Mouse (Mus musculus) liver, postnatal 0 days (tissue): ENCODE data around the gene Tmc3. TPM values are rescaled to one million over a fixed set of nuclear protein-coding genes. Genes with fewer than 3 reads are reported as not detected.

Source experiments
- ATAC-seq: fragments of 200-750 bp; cut with Nextera tagmentation; 2 replicates; pipeline ENCODE4 v1.8.0; 2017; ENCODE audit warnings: mild to moderate bottlenecking, moderate library complexity
- DNase-seq: peaks from one replicate; pipeline ENCODE4 v3.0.0-alpha.2; 2016
- H3K27ac ChIP-seq: fragments of 300-500 bp; sonication (generic); 2 replicates; pipeline ENCODE4 v1.5.1; 2014; ENCODE audit warnings: antibody characterized with exemption, moderate library complexity, mild to moderate bottlenecking, low read depth
- H3K27me3 ChIP-seq: fragments of 300-500 bp; sonication (generic); 2 replicates; pipeline ENCODE4 v1.6.1; 2014; ENCODE audit warnings: low read length, control low read depth, mixed read lengths; ENCODE audit not compliant: insufficient read depth
- H3K36me3 ChIP-seq: fragments of 300-500 bp; sonication (generic); replicated peaks from 2 replicates; pipeline ENCODE4 v1.6.1; 2014; ENCODE audit warnings: mild to moderate bottlenecking, control low read depth, low read length, moderate library complexity, mixed read lengths; ENCODE audit not compliant: insufficient read depth
- H3K4me1 ChIP-seq: fragments of 300-500 bp; sonication (generic); 2 replicates; pipeline ENCODE4 v1.6.1; 2014; ENCODE audit warnings: antibody characterized with exemption, mild to moderate bottlenecking, control low read depth; ENCODE audit not compliant: insufficient read depth
- H3K4me2 ChIP-seq: fragments of 300-500 bp; sonication (generic); 2 replicates; pipeline ENCODE4 v1.6.1; 2014; ENCODE audit warnings: low read depth, mild to moderate bottlenecking, low read length, moderate library complexity, mixed read lengths
- H3K4me3 ChIP-seq: fragments of 300-500 bp; sonication (generic); 2 replicates; pipeline ENCODE4 v1.5.1; 2014; ENCODE audit warnings: low read depth, low read length
- H3K9ac ChIP-seq: fragments of 300-500 bp; sonication (generic); replicated peaks from 2 replicates; pipeline ENCODE4 v1.6.1; 2014; ENCODE audit warnings: mild to moderate bottlenecking, moderate library complexity
- H3K9me3 ChIP-seq: fragments of 300-500 bp; sonication (generic); 2 replicates; pipeline ENCODE4 v1.6.1; 2016; ENCODE audit warnings: mild to moderate bottlenecking, control low read depth, low read length, mixed read lengths
- CTCF ChIP-seq: sonication (generic); IDR thresholded peaks from 2 replicates; pipeline ENCODE4 v1.5.1; 2016; ENCODE audit warnings: antibody characterized with exemption, low read depth
- EP300 ChIP-seq: IDR thresholded peaks from 2 replicates; pipeline ENCODE4 v1.6.1; 2016; ENCODE audit warnings: antibody characterized with exemption, low read depth, mild to moderate bottlenecking
- WGBS: fragments of 180-500 bp; shearing (Covaris S2); extraction: QIAGEN DNeasy Blood & Tissue Kit; methylation state at CpG from one replicate; pipeline ENCODE4 v1.1.7; 2014; ENCODE audit not compliant: insufficient replicate concordance; 5-methylcytosine and 5-hydroxymethylcytosine counted together
- polyA plus RNA-seq: library from polyadenylated mRNA; unstranded; fragments of >200 nt; fragmentation: Nextera tagmentation; extraction: Ambion mirVana; gene quantifications from 2 replicates; pipeline ENCODE4 v1.2.1, GENCODE M21; 2015

Gene Tmc3
- polyA plus RNA-seq, 1 experiment from 2014 or later, result 0.21 TPM

DNA sequence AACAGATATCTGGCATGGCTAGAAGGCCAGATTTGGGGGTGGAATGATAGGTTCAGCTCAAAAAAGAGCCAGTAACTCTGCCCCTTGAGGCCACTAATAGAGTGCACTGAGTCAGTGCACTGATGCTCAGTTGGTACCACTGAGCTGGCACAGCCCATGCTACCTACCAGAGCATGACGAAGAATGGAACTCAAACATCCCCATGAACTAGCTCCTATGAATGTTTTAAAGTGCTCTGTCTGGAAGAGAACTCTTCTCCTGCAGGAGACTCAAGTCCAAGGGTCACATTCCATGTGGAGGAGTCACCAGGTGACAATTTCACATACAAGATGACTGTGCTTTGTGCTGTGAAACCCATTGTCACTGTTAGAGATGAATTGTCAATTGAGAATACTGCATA, 34.0 kb downstream of the Tmc3 start:
- no peaks in the 10 kb centered on the region for H3K36me3 ChIP-seq
- ATAC-seq (no peak), DNase-seq (no peak)
- H3K27me3 ChIP-seq, result no peaks in the 10 kb centered on the region
- H3K9me3 ChIP-seq, result no peaks in the 10 kb centered on the region
- no peaks in the 10 kb centered on the region for H3K4me1 ChIP-seq
- H3K27ac ChIP-seq, result no peak overlapping the region
- no peak overlapping the region for H3K9ac ChIP-seq
- no peak overlapping the region for H3K4me3 ChIP-seq
- H3K4me2 ChIP-seq, result no peak overlapping the region
- TF ChIP-seq EP300 (no peak), CTCF (no peak)
- 79% methylated on average over 1 of the region's 1 CpGs for WGBS

DNA sequence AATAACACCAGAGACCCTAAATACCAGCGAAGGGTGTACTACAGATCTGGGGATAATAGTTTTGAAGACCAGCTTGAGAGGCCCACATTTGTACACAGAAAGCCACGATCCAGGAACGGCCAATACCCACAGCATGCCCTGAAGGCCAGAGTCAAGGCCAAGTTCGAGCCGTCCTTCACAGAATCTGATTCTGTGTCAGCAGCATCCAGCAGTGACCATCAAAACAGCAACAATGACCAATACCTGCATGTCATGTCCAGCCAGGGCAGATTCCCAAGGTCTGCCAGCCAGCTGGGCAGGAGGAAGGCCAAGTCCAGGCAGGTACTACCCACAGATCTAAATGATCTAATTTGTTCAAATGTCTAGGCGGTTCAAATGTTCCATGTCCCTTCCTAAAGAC, 37.9 kb downstream of the Tmc3 start:
- ATAC-seq, result no peak
- Histone ChIP-seq H3K9ac (no peak overlapping the region), H3K27me3 (no peaks in the 10 kb centered on the region), H3K4me3 (no peak overlapping the region), H3K36me3 (no peaks in the 10 kb centered on the region), H3K4me2 (no peak overlapping the region), H3K9me3 (no peaks in the 10 kb centered on the region), H3K27ac (no peak overlapping the region), H3K4me1 (no peaks in the 10 kb centered on the region)
- DNase-seq, result no peak
- TF ChIP-seq CTCF, result no peak
- TF ChIP-seq EP300, result no peak
- WGBS, result 77% methylated on average over 6 of the region's 6 CpGs

DNA sequence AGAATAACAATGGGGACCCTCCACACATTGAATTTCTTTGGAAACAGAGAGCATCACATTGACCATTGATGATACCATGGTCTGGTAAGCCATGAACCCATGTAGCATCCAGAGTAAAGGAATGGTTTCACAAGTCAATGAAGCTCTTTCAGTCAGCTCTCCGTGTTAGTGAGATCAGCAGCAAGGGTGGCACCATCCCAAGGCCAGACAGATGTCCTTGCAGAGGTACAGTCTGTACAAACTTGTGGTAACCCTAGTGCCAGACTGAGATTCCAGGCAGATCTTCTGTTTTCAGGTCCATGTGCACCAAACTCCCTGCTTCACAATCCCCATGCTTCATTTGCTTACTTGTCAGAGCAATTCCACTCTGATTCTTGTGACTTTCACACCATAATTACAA, 39.3 kb downstream of the Tmc3 start:
- DNase-seq (no peak), ATAC-seq (no peak)
- Histone ChIP-seq H3K4me3 (no peak overlapping the region), H3K4me1 (0 out of 2 replicates have a peak, but pooled peaks cover 3% of the 10 kb centered on the region), H3K4me2 (no peak overlapping the region), H3K27me3 (no peaks in the 10 kb centered on the region), H3K27ac (no peak overlapping the region), H3K9ac (no peak overlapping the region), H3K36me3 (no peaks in the 10 kb centered on the region), H3K9me3 (no peaks in the 10 kb centered on the region)
- 44% methylated on average over 1 of the region's 1 CpGs for WGBS
- TF ChIP-seq EP300, result no peak
- no peak for TF ChIP-seq CTCF

DNA sequence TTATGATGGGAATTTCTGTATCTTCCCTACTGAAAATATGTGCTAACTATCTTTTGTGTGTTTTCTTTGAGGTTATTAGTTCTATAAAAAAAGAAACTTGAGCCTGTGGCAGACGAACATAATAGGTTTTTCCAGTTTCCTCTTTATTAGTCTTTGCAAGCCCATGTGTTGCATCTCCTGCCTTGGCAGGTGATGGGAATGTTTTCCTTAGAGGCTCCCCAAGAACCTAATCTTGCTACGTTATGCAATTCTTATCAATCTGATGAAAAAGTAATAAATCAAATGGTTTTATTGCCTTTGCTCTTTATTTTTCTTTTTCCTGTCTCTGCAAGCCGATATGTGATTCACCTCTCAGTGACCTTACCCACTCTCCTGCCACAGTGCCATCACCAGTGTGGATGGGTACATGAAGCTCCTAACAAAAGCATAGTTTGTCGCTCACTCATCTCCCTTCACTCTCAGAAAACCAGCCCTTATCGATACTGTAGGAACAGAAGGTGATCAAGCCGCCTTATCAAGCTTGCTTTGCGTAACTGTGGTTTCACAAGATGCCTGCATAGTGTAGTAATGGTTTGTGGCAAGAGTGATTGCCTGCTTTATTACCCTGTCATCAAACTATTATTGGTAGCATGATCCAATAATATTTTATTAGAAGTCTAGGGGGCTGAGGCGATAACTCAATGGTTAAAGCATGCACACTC, 42.0 kb downstream of the Tmc3 start:
- TF ChIP-seq CTCF (no peak), EP300 (no peak)
- ATAC-seq (no peak), DNase-seq (no peak)
- Histone ChIP-seq H3K9ac (no peak overlapping the region), H3K4me3 (no peak overlapping the region), H3K4me2 (no peak overlapping the region), H3K4me1 (peaks cover 8% of the 10 kb centered on the region; the same call in 1 of the 2 replicates), H3K27ac (no peak overlapping the region), H3K36me3 (no peaks in the 10 kb centered on the region), H3K9me3 (no peaks in the 10 kb centered on the region), H3K27me3 (no peaks in the 10 kb centered on the region)
- WGBS, result 69% methylated on average over 8 of the region's 8 CpGs

DNA sequence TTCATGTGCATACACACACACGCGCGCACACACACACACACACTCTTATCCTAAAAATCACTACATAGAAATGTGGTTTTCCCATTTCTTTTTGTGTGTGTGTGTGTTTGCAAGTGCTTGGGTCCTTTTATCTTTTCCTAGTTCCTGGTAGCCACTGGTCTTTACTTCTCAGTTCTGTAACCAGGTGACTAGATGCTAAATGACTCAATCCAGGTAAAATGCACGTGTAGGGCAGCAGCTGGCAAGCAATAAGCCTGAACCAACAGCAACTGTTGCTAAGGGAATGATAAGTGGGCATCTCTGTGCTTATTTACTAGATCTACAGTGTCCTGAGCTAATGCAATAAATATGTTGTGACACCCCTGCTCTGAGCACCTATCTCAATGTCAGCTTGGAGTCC, 42.6 kb downstream of the Tmc3 start:
- no peak overlapping the region for H3K4me3 ChIP-seq
- no peak overlapping the region for H3K27ac ChIP-seq
- ATAC-seq, result no peak

DNA sequence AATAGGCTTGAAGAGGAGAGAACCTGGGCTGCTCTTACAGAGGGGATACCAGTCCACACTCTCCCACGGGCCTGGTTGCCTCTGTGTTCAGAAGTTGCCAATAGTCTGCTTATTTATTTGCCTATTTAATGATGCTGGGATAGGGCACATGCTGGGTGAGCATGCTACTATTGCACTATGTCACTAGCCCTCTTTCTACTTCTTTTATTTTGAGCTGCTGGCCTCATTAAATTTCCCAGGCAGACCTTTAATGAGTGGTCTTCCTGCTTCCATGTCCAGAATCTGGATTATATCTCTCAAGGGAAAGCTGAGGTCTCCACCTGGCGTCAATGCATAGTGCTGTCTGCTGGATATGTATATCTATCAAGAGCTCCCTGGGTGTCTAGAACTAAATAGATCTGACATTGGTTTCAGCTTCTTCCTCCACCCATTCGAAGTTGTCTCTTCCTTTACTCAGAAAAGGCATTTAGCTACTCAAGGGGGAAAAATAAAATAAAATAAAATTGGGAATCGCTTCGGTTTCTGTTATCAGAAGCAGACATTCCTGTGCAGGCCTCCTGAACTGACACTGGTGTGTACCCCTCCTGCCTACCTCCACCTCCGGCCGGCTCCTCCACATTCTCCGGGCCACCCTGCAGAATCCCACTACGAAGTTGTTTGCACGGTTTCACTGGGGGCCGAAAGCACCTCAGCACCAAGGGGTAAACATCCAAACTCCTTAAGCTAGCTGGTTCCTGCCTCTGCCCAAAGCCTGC, 46.5 kb downstream of the Tmc3 start:
- 10% methylated on average over 11 of the region's 11 CpGs for WGBS
- ATAC-seq (peak; percentile 30), DNase-seq (no peak)
- H3K27me3 ChIP-seq, result no peaks in the 10 kb centered on the region
- H3K4me1 ChIP-seq, result peaks cover 20% of the 10 kb centered on the region
- H3K27ac ChIP-seq, result 0 out of 2 replicates have a peak overlapping the region, but pooled peaks have one; percentile 85
- H3K9me3 ChIP-seq, result no peaks in the 10 kb centered on the region
- peak overlapping the region; percentile 67 for H3K4me3 ChIP-seq
- H3K9ac ChIP-seq, result peak overlapping the region; percentile 64
- H3K4me2 ChIP-seq, result peak overlapping the region; percentile 77
- H3K36me3 ChIP-seq, result 0 out of 2 replicates have a peak, but pooled peaks cover 8% of the 10 kb centered on the region
- TF ChIP-seq EP300, result no peak
- 0 out of 2 replicates have a peak, but pooled peaks have one; percentile 13 for TF ChIP-seq CTCF

More for the DNA sequence above, 42.6 kb downstream of the Tmc3 start:
- Histone ChIP-seq H3K4me1 (peaks cover 8% of the 10 kb centered on the region; the same call in 1 of the 2 replicates), H3K4me2 (no peak overlapping the region), H3K36me3 (no peaks in the 10 kb centered on the region), H3K9ac (no peak overlapping the region), H3K9me3 (no peaks in the 10 kb centered on the region), H3K27me3 (no peaks in the 10 kb centered on the region)
- 74% methylated on average over 4 of the region's 4 CpGs for WGBS
- no peak for DNase-seq
- TF ChIP-seq EP300 (no peak), CTCF (no peak)
